Mouse (Mus musculus) adrenal gland (tissue): ENCODE measurements around the gene Tmem150c.

Experiments
- intact Hi-C: fragments of 180-260 bp; cut with DNase I; formaldehyde crosslinking; loops from one replicate; pipeline ENCODE4 v1.15.1; 2025

Tmem150c gene

GRCm38 (mm10) chr5:100172104-100172503, 12.5 kb upstream of the Tmem150c start:
- intact Hi-C loops: no loop called here

- intact Hi-C loops: loop anchor here (5.0 kb wide), 2 partner anchors 75 to 135 kb away; no protein-coding TSS in a partner anchor
Observed at GRCm38 (mm10) chr5:100166591-100167491, 7.2 kb upstream of the Tmem150c start.

GRCm38 (mm10) chr5:100163368-100163767, 3.8 kb upstream of the Tmem150c start:
- intact Hi-C loops: loop anchor here (5.0 kb wide), 1 partner anchor 91 kb away; no protein-coding TSS in a partner anchor

- intact Hi-C loops: loop anchor here (5.0 kb wide), 1 partner anchor 91 kb away; no protein-coding TSS in a partner anchor
Observed at GRCm38 (mm10) chr5:100162857-100163256, 3.2 kb upstream of the Tmem150c start.

GRCm38 (mm10) chr5:100162053-100162452, 2.4 kb upstream of the Tmem150c start:
- intact Hi-C loops: loop anchor here (5.0 kb wide), 1 partner anchor 90 kb away; no protein-coding TSS in a partner anchor

- intact Hi-C loops: no loop called here
Observed at GRCm38 (mm10) chr5:100158791-100159637, 594 bp downstream of the Tmem150c start.

- intact Hi-C loops: no loop called here
Observed at GRCm38 (mm10) chr5:100158301-100158700, 1.3 kb downstream of the Tmem150c start.

- intact Hi-C loops: no loop called here
Observed at GRCm38 (mm10) chr5:100155646-100156045, 4.0 kb downstream of the Tmem150c start.

- intact Hi-C loops: no loop called here
Observed at GRCm38 (mm10) chr5:100149967-100150366, 9.6 kb downstream of the Tmem150c start.

GRCm38 (mm10) chr5:100144836-100145235, 14.8 kb downstream of the Tmem150c start:
- intact Hi-C loops: no loop called here

- intact Hi-C loops: no loop called here
Observed at GRCm38 (mm10) chr5:100127283-100127682, 32.3 kb downstream of the Tmem150c start.

- intact Hi-C loops: no loop called here
Observed at GRCm38 (mm10) chr5:100125409-100126123, 34.0 kb downstream of the Tmem150c start.

GRCm38 (mm10) chr5:100124530-100124929, 35.1 kb downstream of the Tmem150c start:
- intact Hi-C loops: no loop called here

GRCm38 (mm10) chr5:100123283-100123682, 36.3 kb downstream of the Tmem150c start:
- intact Hi-C loops: no loop called here

- intact Hi-C loops: no loop called here
Observed at GRCm38 (mm10) chr5:100121170-100121569, 38.4 kb downstream of the Tmem150c start.

GRCm38 (mm10) chr5:100120711-100121141, 38.9 kb downstream of the Tmem150c start:
- intact Hi-C loops: no loop called here

GRCm38 (mm10) chr5:100119331-100119730, 40.3 kb downstream of the Tmem150c start:
- intact Hi-C loops: no loop called here

- intact Hi-C loops: no loop called here
Observed at GRCm38 (mm10) chr5:100113403-100113802, 46.2 kb downstream of the Tmem150c start.

GRCm38 (mm10) chr5:100110581-100110980, 49.0 kb downstream of the Tmem150c start:
- intact Hi-C loops: no loop called here

- intact Hi-C loops: no loop called here
Observed at GRCm38 (mm10) chr5:100109543-100110282, 49.9 kb downstream of the Tmem150c start.
